Mouse (Mus musculus) thymus, adult 2 months (tissue): ENCODE measurements at regions not wholly inside any gene's neighbourhood (a gene's known extent, or its start where the extent isn't known, plus 50 kb on each side); places are given as distances from the start of the nearest gene placed in this dataset.

Experiments used
- DNase-seq: peaks from one replicate; pipeline ENCODE4 v3.0.0; 2021
- H3K27ac ChIP-seq: fragments of 200-500 bp; 2 replicates; pipeline ENCODE4 v1.5.1; 2012; ENCODE audit warnings: low read length, control low read depth; ENCODE audit not compliant: control insufficient read depth, insufficient read depth
- H3K27me3 ChIP-seq: fragments of 200-500 bp; 2 replicates; pipeline ENCODE4 v1.6.1; 2012; ENCODE audit warnings: mild to moderate bottlenecking, low read length, moderate library complexity, mixed read lengths; ENCODE audit not compliant: control insufficient read depth, insufficient read depth
- H3K36me3 ChIP-seq: fragments of 200-500 bp; 2 replicates; pipeline ENCODE4 v1.6.1; 2012; ENCODE audit warnings: mild to moderate bottlenecking, low read length, moderate library complexity; ENCODE audit not compliant: control insufficient read depth, insufficient read depth
- H3K4me1 ChIP-seq: fragments of 200-500 bp; replicated peaks from 2 replicates; pipeline ENCODE4 v1.6.1; 2012; ENCODE audit warnings: low read length; ENCODE audit not compliant: control insufficient read depth, insufficient read depth
- H3K4me3 ChIP-seq: fragments of 200-500 bp; 2 replicates; pipeline ENCODE4 v1.5.1; 2012; ENCODE audit warnings: mild to moderate bottlenecking, low read length, control low read depth, moderate library complexity; ENCODE audit not compliant: control insufficient read depth, insufficient read depth
- CTCF ChIP-seq: fragments of 200-500 bp; IDR thresholded peaks from 2 replicates; pipeline ENCODE4 v1.5.1; 2012; ENCODE audit warnings: mild to moderate bottlenecking, control low read depth, low read length, moderate library complexity, borderline replicate concordance; ENCODE audit not compliant: control insufficient read depth, poor library complexity, insufficient read depth; ENCODE audit errors: extremely low read depth
- POLR2A ChIP-seq: fragments of 200-500 bp; IDR thresholded peaks from 2 replicates; pipeline ENCODE4 v1.6.1; 2012; ENCODE audit warnings: mild to moderate bottlenecking, low read length, control low read depth, moderate library complexity; ENCODE audit not compliant: control insufficient read depth, poor library complexity, insufficient read depth; ENCODE audit errors: extremely low read depth
- WGBS: fragments of 180-500 bp; shearing (Covaris S2); methylation state at CpG from one replicate; pipeline ENCODE4 v1.1.7; 2018; 5-methylcytosine and 5-hydroxymethylcytosine counted together

DNA sequence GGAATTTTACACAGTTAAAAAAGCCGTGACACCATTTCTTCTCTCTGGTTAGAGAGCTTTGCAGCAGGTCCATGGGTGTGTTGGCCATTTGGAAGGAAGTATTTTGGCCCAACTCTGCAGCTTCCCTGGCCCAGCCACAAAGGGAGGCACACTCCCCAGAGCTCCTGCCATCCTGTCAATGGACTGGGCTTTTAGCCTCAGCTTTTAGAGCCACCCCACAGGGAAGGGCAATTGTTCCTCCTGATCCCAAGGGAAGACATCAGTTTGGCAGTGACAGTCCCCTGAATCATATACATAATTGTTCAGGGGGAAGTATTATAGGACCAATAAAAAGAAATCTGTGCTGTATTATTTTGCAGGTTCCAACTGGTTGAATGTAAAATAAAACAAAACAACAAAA is 200.1 kb downstream of the Zfp462 start:
- no peak for TF ChIP-seq CTCF
- no peak for TF ChIP-seq POLR2A

DNA sequence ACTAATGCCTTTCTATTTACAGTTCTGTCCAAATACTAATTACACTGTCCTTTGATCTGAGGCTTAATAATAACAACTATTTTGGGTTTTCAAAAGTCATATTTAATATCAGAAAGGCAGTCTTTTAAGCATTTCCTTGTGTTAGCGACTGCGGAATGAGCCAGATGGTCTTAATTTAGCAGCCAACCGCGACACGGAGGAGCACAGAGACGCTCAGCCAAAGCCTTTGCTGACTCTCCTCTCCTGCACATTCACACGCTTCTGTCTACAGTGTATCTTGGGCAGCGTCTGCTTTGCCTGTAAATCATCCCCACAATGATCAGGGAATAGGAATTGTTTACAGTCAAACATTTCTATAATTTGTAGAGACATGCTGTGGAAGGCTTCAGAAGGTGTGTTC is 201.1 kb downstream of the Zfp462 start:
- TF ChIP-seq POLR2A (no peak), CTCF (no peak)
- Histone ChIP-seq H3K36me3 (no peaks in the 10 kb centered on the region), H3K27me3 (no peaks in the 10 kb centered on the region), H3K27ac (no peak overlapping the region), H3K4me1 (no peaks in the 10 kb centered on the region), H3K4me3 (no peak overlapping the region)
- 90% methylated on average over 8 of the region's 8 CpGs for WGBS
- no peak for DNase-seq

More for the DNA sequence above, 200.1 kb downstream of the Zfp462 start:
- no peak overlapping the region for H3K4me3 ChIP-seq
- no peaks in the 10 kb centered on the region for H3K4me1 ChIP-seq
- H3K27ac ChIP-seq: no peak overlapping the region
- H3K27me3 ChIP-seq: no peaks in the 10 kb centered on the region
- 95% methylated on average over 1 of the region's 1 CpGs for WGBS
- DNase-seq: no peak
- no peaks in the 10 kb centered on the region for H3K36me3 ChIP-seq

DNA sequence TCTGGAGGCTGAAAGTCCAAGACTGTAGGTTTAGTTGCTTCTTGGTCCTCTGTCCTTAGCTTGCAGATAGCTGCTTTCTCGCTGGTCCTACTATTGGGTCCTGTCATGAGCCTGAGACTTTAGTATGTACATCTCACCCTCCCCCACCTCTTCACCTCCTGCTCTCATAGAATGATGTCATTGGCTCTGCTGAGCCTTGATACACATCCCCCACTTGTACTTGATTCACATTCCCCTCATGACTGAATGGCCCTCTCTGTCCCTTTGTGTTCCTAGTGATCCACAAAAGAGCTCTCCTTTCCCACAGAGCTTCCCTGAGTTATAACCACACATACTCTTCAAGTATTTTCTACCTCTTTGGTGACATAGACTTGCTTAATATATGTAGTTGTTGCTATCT is 201.5 kb upstream of the Rad23b start:
- Histone ChIP-seq H3K27me3 (no peaks in the 10 kb centered on the region), H3K4me1 (no peaks in the 10 kb centered on the region), H3K27ac (no peak overlapping the region), H3K36me3 (no peaks in the 10 kb centered on the region), H3K4me3 (no peak overlapping the region)
- no peak for DNase-seq
- TF ChIP-seq CTCF: no peak
- 86% methylated on average over 1 of the region's 1 CpGs for WGBS

DNA sequence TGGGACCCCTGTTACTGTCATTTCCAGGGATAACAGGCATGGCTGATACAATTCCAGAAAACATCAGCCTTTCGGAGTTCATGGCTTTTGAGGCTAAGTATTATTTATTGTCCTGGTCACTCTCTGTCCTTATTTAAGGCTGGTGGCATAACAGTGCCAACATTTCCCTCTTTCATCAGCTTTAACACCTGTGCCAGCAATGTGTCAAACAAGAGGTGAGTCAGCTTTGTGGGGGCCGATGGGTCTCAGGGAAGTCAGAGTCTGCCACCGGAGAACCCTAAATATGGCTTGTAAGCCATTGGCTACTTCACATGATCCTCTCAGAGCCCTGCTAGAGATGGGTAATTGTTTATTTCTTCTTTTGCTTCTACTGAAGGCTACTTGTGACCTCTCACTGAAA is 195.3 kb upstream of the Rad23b start:
- WGBS: 76% methylated on average over 3 of the region's 3 CpGs
- Histone ChIP-seq H3K4me3 (no peak overlapping the region), H3K27me3 (no peaks in the 10 kb centered on the region), H3K4me1 (no peaks in the 10 kb centered on the region), H3K36me3 (no peaks in the 10 kb centered on the region), H3K27ac (no peak overlapping the region)
- DNase-seq: no peak
- TF ChIP-seq POLR2A: no peak
- no peak for TF ChIP-seq CTCF

DNA sequence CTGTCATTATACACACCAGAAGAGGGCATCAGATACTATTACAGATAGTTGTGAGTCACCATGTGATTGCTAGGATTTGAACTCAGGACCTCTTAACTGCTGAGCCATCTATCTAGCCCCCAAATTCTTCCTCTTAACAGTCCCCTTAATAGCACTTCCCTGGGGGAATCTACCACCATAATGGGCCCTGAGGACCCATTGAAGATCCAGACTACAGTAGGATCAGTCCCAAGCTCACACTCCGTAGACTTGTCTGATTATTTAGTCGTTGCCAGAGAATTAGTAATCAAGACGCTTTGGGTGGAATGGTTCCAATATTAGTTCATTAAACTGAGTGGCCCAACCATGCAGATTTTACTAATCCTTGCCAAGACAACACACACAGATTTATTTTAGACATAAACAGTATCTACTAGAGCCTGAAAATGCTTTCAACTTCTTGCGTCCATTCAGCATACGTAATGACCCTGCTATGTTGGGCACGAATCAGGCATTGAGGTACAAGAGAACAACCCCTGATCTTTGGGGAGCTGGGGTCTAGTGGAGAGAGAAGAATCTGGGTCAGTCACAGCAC is 191.6 kb upstream of the Rad23b start:
- TF ChIP-seq CTCF: no peak
- TF ChIP-seq POLR2A: no peak
- no peaks in the 10 kb centered on the region for H3K36me3 ChIP-seq
- WGBS: 91% methylated on average over 6 of the region's 6 CpGs
- H3K4me1 ChIP-seq: no peaks in the 10 kb centered on the region
- DNase-seq: no peak
- H3K27ac ChIP-seq: no peak overlapping the region
- H3K4me3 ChIP-seq: no peak overlapping the region
- no peaks in the 10 kb centered on the region for H3K27me3 ChIP-seq

DNA sequence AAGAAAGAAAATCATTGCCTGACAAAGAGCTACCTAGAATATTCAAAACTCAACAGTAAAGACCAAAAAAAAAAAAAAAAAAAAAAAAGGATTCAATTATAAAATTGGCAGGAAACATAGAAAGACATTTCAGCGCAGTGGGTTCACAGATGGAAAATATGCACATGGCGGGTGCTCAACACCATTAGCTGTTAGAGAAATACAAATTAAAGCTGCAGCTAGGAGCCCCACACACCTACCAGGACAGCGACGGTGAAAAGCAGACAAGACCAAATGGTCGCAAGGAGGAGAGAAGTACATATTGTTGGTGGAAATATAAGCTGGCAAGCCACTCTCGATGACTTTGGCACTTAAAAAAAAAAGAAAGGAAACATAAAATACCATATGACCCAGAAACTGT is 183.6 kb upstream of the Rad23b start:
- Histone ChIP-seq H3K27ac (no peak overlapping the region), H3K4me3 (no peak overlapping the region), H3K27me3 (no peaks in the 10 kb centered on the region), H3K36me3 (no peaks in the 10 kb centered on the region), H3K4me1 (no peaks in the 10 kb centered on the region)
- DNase-seq: no peak
- WGBS: 95% methylated on average over 6 of the region's 6 CpGs
- TF ChIP-seq POLR2A: no peak
- no peak for TF ChIP-seq CTCF

DNA sequence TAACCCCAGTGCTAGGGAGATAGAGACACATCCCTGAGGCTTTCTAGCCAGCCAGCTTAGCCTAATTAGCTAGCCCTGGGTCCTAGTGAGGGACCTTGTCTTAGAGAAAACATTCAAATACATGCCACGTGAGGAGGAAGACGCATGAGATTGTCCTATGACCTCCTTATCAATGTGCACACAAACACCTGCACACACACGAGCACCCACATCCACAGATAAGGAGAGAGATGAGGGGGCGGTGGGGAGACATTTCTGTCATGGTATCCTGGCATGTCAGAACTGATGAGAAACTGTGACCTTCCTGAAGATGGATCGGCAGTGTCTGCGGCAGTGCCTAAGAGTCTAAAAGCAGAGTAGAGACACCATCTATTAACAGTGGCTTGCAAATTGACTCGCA is 180.8 kb upstream of the Rad23b start:
- H3K27ac ChIP-seq: no peak overlapping the region
- DNase-seq: no peak
- no peaks in the 10 kb centered on the region for H3K27me3 ChIP-seq
- no peak overlapping the region for H3K4me3 ChIP-seq
- TF ChIP-seq CTCF (no peak), POLR2A (no peak)
- H3K36me3 ChIP-seq: no peaks in the 10 kb centered on the region
- H3K4me1 ChIP-seq: no peaks in the 10 kb centered on the region
- WGBS: 92% methylated on average over 7 of the region's 7 CpGs
